In the genomic region with DNA sequence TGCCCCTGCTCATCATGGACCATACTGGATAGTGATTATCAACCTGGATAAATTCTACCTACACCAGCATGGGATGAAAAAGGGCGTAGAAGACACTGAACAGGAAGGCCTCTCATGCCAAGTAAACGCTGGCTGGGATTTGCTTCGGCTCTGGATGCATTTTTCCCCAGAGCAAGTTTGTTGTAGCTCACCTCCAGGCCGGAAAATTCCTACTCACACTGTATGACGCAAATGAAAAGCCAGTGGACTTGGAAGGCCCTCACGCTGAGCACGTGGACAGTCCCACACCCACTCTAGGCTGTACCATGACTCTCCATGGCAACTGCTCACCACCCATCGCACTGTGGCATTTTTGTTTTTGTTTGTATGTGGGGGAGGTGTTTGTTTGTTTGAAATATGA, we compare ENCODE assay signal across 20 mouse cellular contexts. TPM values are rescaled to one million over a fixed set of nuclear protein-coding genes. Genes with fewer than 3 reads are reported as not detected.
DNase-seq lines count a peak whose midpoint lies in the region; ATAC-seq and TF ChIP-seq lines count a peak whose summit lies in the region.
"Had no signal": no experiment of that assay in that cellular context is flagged by ENCODE, and none has a peak within 500 bp of the region (broad histone marks: within the 10 kb centered on the region; RNA-seq: fewer than 3 reads in every experiment).

No protein-coding gene starts in this region.

- no peak overlapping the region for H3K9ac ChIP-seq in embryonic facial prominence, embryonic 14.5 days (ENCODE audit: low read depth, low read length)
- H3K9ac ChIP-seq: embryonic facial prominence, embryonic 15.5 days; hindbrain, embryonic 12.5 days had no signal

- no peak for TF ChIP-seq POLR2A in myocyte (IDR thresholded peaks at IDR 0.05; ENCODE audit: insufficient read length, low read depth)

- no peaks in the 10 kb centered on the region for H3K79me2 ChIP-seq in myocyte (ENCODE audit: control insufficient read depth, insufficient read depth)

- H3K4me1 ChIP-seq in embryonic facial prominence, embryonic 14.5 days (ENCODE audit: control insufficient read depth, insufficient read depth, low read length) = no peaks in the 10 kb centered on the region
- H3K4me1 ChIP-seq in embryonic facial prominence, embryonic 10.5 days = no peaks in the 10 kb centered on the region
- H3K4me1 ChIP-seq: hindbrain, embryonic 12.5 days had no signal

- no peaks in the 10 kb centered on the region for H3K36me3 ChIP-seq in embryonic facial prominence, embryonic 14.5 days (ENCODE audit: control insufficient read depth, insufficient read depth, low read length)
- no peaks in the 10 kb centered on the region for H3K36me3 ChIP-seq in embryonic facial prominence, embryonic 10.5 days (replicated peaks)
- no peaks in the 10 kb centered on the region for H3K36me3 ChIP-seq in myocyte (ENCODE audit: control insufficient read depth, insufficient read depth)
- H3K36me3 ChIP-seq: embryonic facial prominence, embryonic 15.5 days; forebrain, embryonic 10.5 days; hindbrain, embryonic 12.5 days had no signal

- H3K27ac ChIP-seq in embryonic facial prominence, embryonic 14.5 days (replicated peaks; ENCODE audit: low read depth, low read length) = no peak overlapping the region
- H3K27ac ChIP-seq in embryonic facial prominence, embryonic 10.5 days (replicated peaks) = no peak overlapping the region
- H3K27ac ChIP-seq in layer of hippocampus, adult 2 months = peak overlapping the region; percentile 62
- H3K27ac ChIP-seq: embryonic facial prominence, embryonic 15.5 days; forebrain, embryonic 10.5 days; gastrocnemius, adult 2 months; hindbrain, embryonic 12.5 days; macrophage had no signal

- WGBS in embryonic facial prominence, embryonic 14.5 days = 74% methylated on average over 8 of the region's 8 CpGs
- 87% methylated on average over 8 of the region's 8 CpGs for WGBS in embryonic facial prominence, embryonic 10.5 days

- H3ac ChIP-seq in myocyte (ENCODE audit: control insufficient read depth, insufficient read length) = no peak overlapping the region

- H3K4me3 ChIP-seq in embryonic facial prominence, embryonic 14.5 days (ENCODE audit: low read depth, low read length) = no peak overlapping the region
- no peak overlapping the region for H3K4me3 ChIP-seq in embryonic facial prominence, embryonic 10.5 days
- no peak overlapping the region for H3K4me3 ChIP-seq in layer of hippocampus, adult 2 months
- H3K4me3 ChIP-seq in myocyte = no peak overlapping the region
- H3K4me3 ChIP-seq: embryonic facial prominence, embryonic 15.5 days; forebrain, embryonic 10.5 days; gastrocnemius, adult 2 months; hindbrain, embryonic 12.5 days had no signal

- H3K4me2 ChIP-seq in embryonic facial prominence, embryonic 14.5 days (ENCODE audit: low read depth, low read length) = no peak overlapping the region
- H3K4me2 ChIP-seq in myocyte (ENCODE audit: low read depth) = peak overlapping the region; percentile 51
- H3K4me2 ChIP-seq: embryonic facial prominence, embryonic 15.5 days; heart, embryonic 11.5 days; hindbrain, embryonic 12.5 days had no signal

- no peak for ATAC-seq in embryonic facial prominence, embryonic 14.5 days (ENCODE audit: low read depth)
- ATAC-seq: intestine, postnatal 0 days had no signal

- no peak for TF ChIP-seq CTCF in layer of hippocampus, adult 2 months (conservative IDR thresholded peaks at IDR 0.05)

- no peaks in the 10 kb centered on the region for H3K9me3 ChIP-seq in embryonic facial prominence, embryonic 14.5 days (ENCODE audit: control insufficient read depth, low read length)
- H3K9me3 ChIP-seq in embryonic facial prominence, embryonic 10.5 days = no peaks in the 10 kb centered on the region
- H3K9me3 ChIP-seq: embryonic facial prominence, embryonic 15.5 days; forebrain, embryonic 10.5 days; hindbrain, embryonic 12.5 days had no signal

- H3K27me3 ChIP-seq in embryonic facial prominence, embryonic 14.5 days (replicated peaks; ENCODE audit: control insufficient read depth, insufficient read depth, low read length) = no peaks in the 10 kb centered on the region
- no peaks in the 10 kb centered on the region for H3K27me3 ChIP-seq in embryonic facial prominence, embryonic 10.5 days (replicated peaks; ENCODE audit: low read depth, poor library complexity, severe bottlenecking)
- H3K27me3 ChIP-seq in myocyte (ENCODE audit: control insufficient read depth, insufficient read depth, insufficient read length) = no peaks in the 10 kb centered on the region
- H3K27me3 ChIP-seq: embryonic facial prominence, embryonic 15.5 days; hindbrain, embryonic 12.5 days had no signal

- DNase-seq in embryonic facial prominence, embryonic 14.5 days (ENCODE audit: low spot score) = peak; percentile 4
- no peak for DNase-seq in embryonic facial prominence, embryonic 10.5 days (ENCODE audit: low spot score)
- no peak for DNase-seq in layer of hippocampus, adult 2 months (ENCODE audit: low spot score in 2 of 2)
- DNase-seq in layer of hippocampus, postnatal 10 days (ENCODE audit: low spot score in 2 of 2) = no peak
- peak; percentile 5 for DNase-seq in Muller cell, postnatal 12 days (ENCODE audit: inconsistent ontology term)
- DNase-seq in layer of hippocampus, postnatal 25 days (ENCODE audit: extremely low spot score in 1 of 2, low spot score in 1 of 2) = no peak
- DNase-seq: adrenal gland, postnatal 14 days; cerebellum, adult 9-11 months; gastrocnemius, adult 2 months; thymus, postnatal 14 days had no signal

TF ChIP-seq in myocyte, 11 proteins besides CTCF, POLR2A, EP300 and RAD21:
- TF ChIP-seq CEBPB (IDR thresholded peaks at IDR 0.05; ENCODE audit: insufficient read depth, poor library complexity, severe bottlenecking) (no peak), REST (IDR thresholded peaks at IDR 0.05; ENCODE audit: insufficient read depth, insufficient read length) (no peak), TCF3 (IDR thresholded peaks at IDR 0.05; ENCODE audit: insufficient read length, low read depth) (no peak), SRF (IDR thresholded peaks at IDR 0.05; ENCODE audit: control insufficient read depth, insufficient read length, low read depth) (no peak), E2F4 (IDR thresholded peaks at IDR 0.05; ENCODE audit: insufficient read depth) (no peak), MAX (IDR thresholded peaks at IDR 0.05; ENCODE audit: low read depth) (no peak), MYOG (IDR thresholded peaks at IDR 0.05; ENCODE audit: control insufficient read depth in 1 of 3, insufficient read depth in 1 of 3, insufficient read length in 2 of 3, low read depth in 2 of 3) (no peak), USF1 (IDR thresholded peaks at IDR 0.05; ENCODE audit: low read depth) (no peak), MYOD1 (IDR thresholded peaks at IDR 0.05; ENCODE audit: control insufficient read depth in 1 of 3, insufficient read length in 2 of 3, low read depth in 2 of 3) (no peak), POLR2AphosphoS2 (IDR thresholded peaks at IDR 0.05; ENCODE audit: insufficient read length, low read depth) (no peak), TCF12 (IDR thresholded peaks at IDR 0.05; ENCODE audit: insufficient read depth, poor library complexity, severe bottlenecking) (no peak)

RNA-seq across cellular contexts. Expression of gene Gria1, which starts 28.1 kb away (rescaled TPM):
- polyA plus RNA-seq in embryonic facial prominence, embryonic 14.5 days (2014; fragmentation: Nextera tagmentation; extraction: Ambion mirVana) = 2.5 and 3.7 TPM in 2 replicates
- polyA plus RNA-seq in embryonic facial prominence, embryonic 10.5 days (2016; fragmentation: Nextera tagmentation; extraction: Ambion mirVana) = 1.1 and 1.3 TPM in 2 replicates
- 100 to 1,000 TPM; 751 TPM for total RNA-seq in layer of hippocampus, adult 2 months (2021)
- 100 to 1,000 TPM; 456 to 489 TPM for total RNA-seq in layer of hippocampus, postnatal 10 days (2021)
- polyA plus RNA-seq in myocyte (2012; fragmentation: generic; extraction: Trizol) = 0.04 TPM
- total RNA-seq in layer of hippocampus, postnatal 25 days (2021) = 100 to 1,000 TPM; 673 to 728 TPM
- total RNA-seq: granulocyte monocyte progenitor cell, adult 5-6 weeks; monocyte, adult 5-6 weeks had no signal
- polyA plus RNA-seq: liver, adult 2 months; macrophage had no signal

Comparison
In these comparisons a context has a peak if more than half of its experiments do, and no peak if none do; other contexts are left out.
1. DNase-seq: peak in embryonic facial prominence, embryonic 14.5 days (single experiment) and Muller cell, postnatal 12 days (single experiment); none in embryonic facial prominence, embryonic 10.5 days (single experiment), layer of hippocampus, adult 2 months (0 of 2), layer of hippocampus, postnatal 10 days (0 of 2) and layer of hippocampus, postnatal 25 days (0 of 2).